34 mouse cellular contexts compared by ENCODE assay signal in the genomic region with DNA sequence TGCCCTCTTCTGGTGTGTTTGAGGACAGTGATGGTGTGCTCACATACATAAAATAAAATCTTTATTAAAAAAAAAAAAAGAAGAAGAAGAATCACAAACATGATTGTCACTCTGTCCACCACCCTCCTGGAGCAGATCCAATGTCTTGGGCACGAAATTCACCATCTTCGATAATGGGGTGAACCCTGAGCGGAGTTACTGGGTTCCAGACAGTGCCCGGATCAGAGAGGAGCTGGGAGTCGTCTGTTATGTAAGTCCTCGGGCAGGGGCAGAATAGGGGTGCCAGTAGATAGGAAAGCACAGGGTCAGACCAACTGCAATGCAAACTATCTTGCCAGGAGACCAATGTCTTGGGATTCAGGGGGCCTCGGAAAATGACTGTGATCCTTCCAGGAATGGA. TPM values are rescaled to one million over a fixed set of nuclear protein-coding genes. Genes with fewer than 3 reads are reported as not detected.
A peak's percentile ranks its signal among the peaks of the same experiment; 100 is the strongest.
DNase-seq lines count a peak whose midpoint lies in the region; ATAC-seq and TF ChIP-seq lines count a peak whose summit lies in the region.
"Had no signal": no experiment of that assay in that cellular context is flagged by ENCODE, and none has a peak within 500 bp of the region (broad histone marks: within the 10 kb centered on the region; RNA-seq: fewer than 3 reads in every experiment).

No protein-coding gene starts in this region.

- intact Hi-C loops in heart, adult 2 months (cut with DNase I), result no loop called here

- TF ChIP-seq EP300 in heart, adult 2 months (IDR thresholded peaks at IDR 0.05; ENCODE audit: insufficient read depth, low read depth, low read length), result no peak

- peaks cover 7% of the 10 kb centered on the region; the same call in 1 of the 2 replicates for H3K36me3 ChIP-seq in embryonic facial prominence, embryonic 15.5 days
- H3K36me3 ChIP-seq in embryonic facial prominence, embryonic 10.5 days (replicated peaks), result peaks cover 22% of the 10 kb centered on the region
- H3K36me3 ChIP-seq in heart, adult 2 months (ENCODE audit: control insufficient read depth, insufficient read depth, low read length), result peaks cover 9% of the 10 kb centered on the region
- peaks cover 40% of the 10 kb centered on the region for H3K36me3 ChIP-seq in liver, embryonic 13.5 days
- H3K36me3 ChIP-seq in liver, embryonic 15.5 days (replicated peaks), result peaks cover 45% of the 10 kb centered on the region
- H3K36me3 ChIP-seq: midbrain, embryonic 12.5 days; neural tube, embryonic 12.5 days had no signal

- no peaks in the 10 kb centered on the region for H3K79me2 ChIP-seq in heart, adult 2 months (replicated peaks; ENCODE audit: control insufficient read depth, insufficient read depth, low read length)

- no peak overlapping the region for H3K4me2 ChIP-seq in embryonic facial prominence, embryonic 15.5 days (replicated peaks)
- H3K4me2 ChIP-seq in liver, embryonic 13.5 days, result peak overlapping the region; percentile 80
- H3K4me2 ChIP-seq in liver, embryonic 15.5 days, result peak overlapping the region; percentile 77

- no peak overlapping the region for H3K9ac ChIP-seq in embryonic facial prominence, embryonic 15.5 days
- H3K9ac ChIP-seq in heart, adult 2 months (ENCODE audit: low read depth, low read length), result no peak overlapping the region
- 0 out of 2 replicates have a peak overlapping the region, but pooled peaks have one; percentile 2 for H3K9ac ChIP-seq in liver, embryonic 13.5 days
- no peak overlapping the region for H3K9ac ChIP-seq in liver, embryonic 15.5 days
- H3K9ac ChIP-seq: embryonic facial prominence, embryonic 12.5 days; forebrain, embryonic 12.5 days; limb, embryonic 15.5 days; midbrain, embryonic 12.5 days; neural tube, embryonic 12.5 days had no signal

- 0 out of 2 replicates have a peak overlapping the region, but pooled peaks have one; percentile 92 for H3K27ac ChIP-seq in embryonic facial prominence, embryonic 15.5 days (replicated peaks)
- H3K27ac ChIP-seq in embryonic facial prominence, embryonic 10.5 days (replicated peaks), result no peak overlapping the region
- H3K27ac ChIP-seq in heart, adult 2 months, result no peak overlapping the region
- H3K27ac ChIP-seq in liver, embryonic 13.5 days, result peak overlapping the region; percentile 99; the same call in 1 of the 2 replicates
- H3K27ac ChIP-seq in liver, embryonic 15.5 days (replicated peaks), result peak overlapping the region; percentile 100; the same call in 1 of the 2 replicates
- H3K27ac ChIP-seq: forebrain, embryonic 12.5 days; midbrain, embryonic 12.5 days; neural tube, embryonic 12.5 days had no signal

- no peaks in the 10 kb centered on the region for H3K27me3 ChIP-seq in embryonic facial prominence, embryonic 15.5 days
- H3K27me3 ChIP-seq in embryonic facial prominence, embryonic 10.5 days (replicated peaks; ENCODE audit: low read depth, poor library complexity, severe bottlenecking), result no peaks in the 10 kb centered on the region
- H3K27me3 ChIP-seq in heart, adult 2 months (ENCODE audit: control insufficient read depth, insufficient read depth, low read length), result no peaks in the 10 kb centered on the region
- H3K27me3 ChIP-seq in liver, embryonic 13.5 days, result no peaks in the 10 kb centered on the region
- H3K27me3 ChIP-seq in liver, embryonic 15.5 days, result no peaks in the 10 kb centered on the region
- H3K27me3 ChIP-seq: embryonic facial prominence, embryonic 12.5 days; forebrain, embryonic 12.5 days; limb, embryonic 15.5 days; megakaryocyte, embryonic 14.5 days; midbrain, embryonic 12.5 days; neural tube, embryonic 12.5 days had no signal

- 0 out of 2 replicates have a peak, but pooled peaks have one; percentile 3 for TF ChIP-seq CTCF in heart, adult 2 months (IDR thresholded peaks at IDR 0.05)

- 92% methylated on average over 7 of the region's 7 CpGs for WGBS in embryonic facial prominence, embryonic 15.5 days
- WGBS in embryonic facial prominence, embryonic 10.5 days, result 93% methylated on average over 7 of the region's 7 CpGs
- 94% methylated on average over 7 of the region's 7 CpGs for WGBS in heart, adult 2 months
- WGBS in liver, embryonic 13.5 days (ENCODE audit: insufficient replicate concordance), result 88% methylated on average over 7 of the region's 7 CpGs
- WGBS in liver, embryonic 15.5 days (ENCODE audit: insufficient replicate concordance), result 85% methylated on average over 7 of the region's 7 CpGs

- H3K4me1 ChIP-seq in embryonic facial prominence, embryonic 15.5 days, result peaks cover 37% of the 10 kb centered on the region
- peaks cover 40% of the 10 kb centered on the region for H3K4me1 ChIP-seq in embryonic facial prominence, embryonic 10.5 days
- peaks cover 13% of the 10 kb centered on the region for H3K4me1 ChIP-seq in heart, adult 2 months (ENCODE audit: control insufficient read depth, insufficient read depth, low read length)
- peaks cover 73% of the 10 kb centered on the region for H3K4me1 ChIP-seq in liver, embryonic 13.5 days (replicated peaks)
- H3K4me1 ChIP-seq in liver, embryonic 15.5 days (replicated peaks), result peaks cover 68% of the 10 kb centered on the region

- H3K4me3 ChIP-seq in embryonic facial prominence, embryonic 15.5 days (replicated peaks), result no peak overlapping the region
- no peak overlapping the region for H3K4me3 ChIP-seq in embryonic facial prominence, embryonic 10.5 days
- H3K4me3 ChIP-seq in heart, adult 2 months, result no peak overlapping the region
- H3K4me3 ChIP-seq in liver, embryonic 13.5 days (replicated peaks), result 0 out of 2 replicates have a peak overlapping the region, but pooled peaks have one; percentile 99
- 0 out of 2 replicates have a peak overlapping the region, but pooled peaks have one; percentile 88 for H3K4me3 ChIP-seq in liver, embryonic 15.5 days (replicated peaks)
- H3K4me3 ChIP-seq: myocyte; neural tube, embryonic 12.5 days had no signal

- no peaks in the 10 kb centered on the region for H3K9me3 ChIP-seq in embryonic facial prominence, embryonic 15.5 days (replicated peaks)
- no peaks in the 10 kb centered on the region for H3K9me3 ChIP-seq in embryonic facial prominence, embryonic 10.5 days
- no peaks in the 10 kb centered on the region for H3K9me3 ChIP-seq in liver, embryonic 13.5 days (replicated peaks)
- H3K9me3 ChIP-seq in liver, embryonic 15.5 days (replicated peaks), result no peaks in the 10 kb centered on the region
- H3K9me3 ChIP-seq: embryonic facial prominence, embryonic 12.5 days; forebrain, embryonic 12.5 days; limb, embryonic 10.5 days; limb, embryonic 15.5 days; megakaryocyte, embryonic 14.5 days; midbrain, embryonic 12.5 days; neural tube, embryonic 12.5 days had no signal

- ATAC-seq in embryonic facial prominence, embryonic 15.5 days (ENCODE audit: insufficient number of reproducible peaks, low FRiP score, low TSS enrichment, low read depth), result no peak
- no peak for ATAC-seq in liver, embryonic 13.5 days (ENCODE audit: low read depth)
- no peak for ATAC-seq in liver, embryonic 15.5 days (ENCODE audit: insufficient read depth)
- ATAC-seq: intestine, postnatal 0 days had no signal

- no peak for DNase-seq in embryonic facial prominence, embryonic 10.5 days (ENCODE audit: low spot score)
- DNase-seq in heart, adult 2 months, result no peak
- DNase-seq in heart, adult 18-20 months, result no peak
- DNase-seq in liver, embryonic 13.5 days, result no peak
- DNase-seq in liver, result no peak
- DNase-seq in frontal cortex, adult 2 months (ENCODE audit: extremely low spot score in 1 of 2, low spot score in 1 of 2), result no peak
- DNase-seq: adrenal gland, postnatal 25 days; cerebellum, adult 2 months; cerebellum, postnatal 36 days; gastrocnemius, postnatal 36 days; heart, postnatal 10 days; kidney, adult 9 months; lung, postnatal 4 days; right cerebral cortex, adult 18-20 months; spleen, adult 18-20 months; thymus, adult 2 months; thymus, postnatal 36 days had no signal

- TF ChIP-seq POLR2A in heart, adult 2 months (IDR thresholded peaks at IDR 0.05; ENCODE audit: insufficient read depth, low read depth, low read length), result no peak

RNA-seq across cellular contexts. Expression of gene Ppp1r15a, which starts 5.5 kb away (rescaled TPM):
- polyA plus RNA-seq in embryonic facial prominence, embryonic 15.5 days (2015; fragmentation: Nextera tagmentation; extraction: Ambion mirVana), result 27.5 and 29.6 TPM in 2 replicates
- 18.6 and 21.6 TPM in 2 replicates for polyA plus RNA-seq in embryonic facial prominence, embryonic 10.5 days (2016; fragmentation: Nextera tagmentation; extraction: Ambion mirVana)
- total RNA-seq in heart, adult 2 months (2021), result 10 to 100 TPM; 27.3 to 29.6 TPM
- polyA plus RNA-seq in heart, adult 2 months (2012; rRNA removed), result 20.9 and 36.0 TPM in 2 replicates
- total RNA-seq in heart, adult 18-20 months (2021), result 10 to 100 TPM; 31.6 to 33.7 TPM
- polyA plus RNA-seq in liver, embryonic 13.5 days (2015; fragmentation: Nextera tagmentation; extraction: Ambion mirVana), result 180 and 197 TPM in 2 replicates
- 280 and 325 TPM in 2 replicates for polyA plus RNA-seq in liver, embryonic 15.5 days (2015; fragmentation: Nextera tagmentation; extraction: Ambion mirVana)
- polyA plus RNA-seq in frontal cortex, adult 2 months (2012; rRNA removed), result 19.9 and 20.3 TPM in 2 replicates

RNA-seq across cellular contexts. Expression of gene Plekha4, which starts 5.5 kb away (rescaled TPM):
- 7.5 and 7.6 TPM in 2 replicates for polyA plus RNA-seq in embryonic facial prominence, embryonic 15.5 days (2015; fragmentation: Nextera tagmentation; extraction: Ambion mirVana)
- 1.9 and 2.3 TPM in 2 replicates for polyA plus RNA-seq in embryonic facial prominence, embryonic 10.5 days (2016; fragmentation: Nextera tagmentation; extraction: Ambion mirVana)
- 1 to 10 TPM; 2.9 to 3.2 TPM for total RNA-seq in heart, adult 2 months (2021)
- 6.7 and 7.2 TPM in 2 replicates for polyA plus RNA-seq in heart, adult 2 months (2012; rRNA removed)
- total RNA-seq in heart, adult 18-20 months (2021), result 1 to 10 TPM; 2.0 to 2.5 TPM
- 0.43 and 0.52 TPM in 2 replicates for polyA plus RNA-seq in liver, embryonic 13.5 days (2015; fragmentation: Nextera tagmentation; extraction: Ambion mirVana)
- 0.66 and 0.75 TPM in 2 replicates for polyA plus RNA-seq in liver, embryonic 15.5 days (2015; fragmentation: Nextera tagmentation; extraction: Ambion mirVana)
- 5.4 and 8.5 TPM in 2 replicates for polyA plus RNA-seq in frontal cortex, adult 2 months (2012; rRNA removed)

RNA-seq across cellular contexts. Expression of gene Nucb1, which starts 10.4 kb away (rescaled TPM):
- polyA plus RNA-seq in embryonic facial prominence, embryonic 15.5 days (2015; fragmentation: Nextera tagmentation; extraction: Ambion mirVana), result 258 and 262 TPM in 2 replicates
- 115 and 123 TPM in 2 replicates for polyA plus RNA-seq in embryonic facial prominence, embryonic 10.5 days (2016; fragmentation: Nextera tagmentation; extraction: Ambion mirVana)
- total RNA-seq in heart, adult 2 months (2021), result 100 to 1,000 TPM; 132 to 152 TPM
- polyA plus RNA-seq in heart, adult 2 months (2012; rRNA removed), result 158 and 177 TPM in 2 replicates
- total RNA-seq in heart, adult 18-20 months (2021), result 100 to 1,000 TPM; 129 to 143 TPM
- polyA plus RNA-seq in liver, embryonic 13.5 days (2015; fragmentation: Nextera tagmentation; extraction: Ambion mirVana), result 110 and 127 TPM in 2 replicates
- 118 and 131 TPM in 2 replicates for polyA plus RNA-seq in liver, embryonic 15.5 days (2015; fragmentation: Nextera tagmentation; extraction: Ambion mirVana)
- polyA plus RNA-seq in frontal cortex, adult 2 months (2012; rRNA removed), result 88.5 and 103 TPM in 2 replicates

RNA-seq across cellular contexts. Expression of gene Dhdh, which starts 32.0 kb away (rescaled TPM):
- 4.4 and 5.1 TPM in 2 replicates for polyA plus RNA-seq in embryonic facial prominence, embryonic 15.5 days (2015; fragmentation: Nextera tagmentation; extraction: Ambion mirVana)
- 5.7 and 7.4 TPM in 2 replicates for polyA plus RNA-seq in embryonic facial prominence, embryonic 10.5 days (2016; fragmentation: Nextera tagmentation; extraction: Ambion mirVana)
- total RNA-seq in heart, adult 2 months (2021), result 1 to 10 TPM; 8.2 to 8.9 TPM
- polyA plus RNA-seq in heart, adult 2 months (2012; rRNA removed), result 6.4 and 10.1 TPM in 2 replicates
- total RNA-seq in heart, adult 18-20 months (2021), result 10 to 100 TPM in 1 of 2 experiments, 1 to 10 TPM in 1; 7.9 to 13.1 TPM
- 2.0 and 2.2 TPM in 2 replicates for polyA plus RNA-seq in liver, embryonic 13.5 days (2015; fragmentation: Nextera tagmentation; extraction: Ambion mirVana)
- 2.4 and 2.5 TPM in 2 replicates for polyA plus RNA-seq in liver, embryonic 15.5 days (2015; fragmentation: Nextera tagmentation; extraction: Ambion mirVana)
- polyA plus RNA-seq in frontal cortex, adult 2 months (2012; rRNA removed), result 8.0 and 8.8 TPM in 2 replicates

RNA-seq across cellular contexts. Expression of gene Gm45808, which starts 34.0 kb away (rescaled TPM):
- polyA plus RNA-seq in embryonic facial prominence, embryonic 15.5 days (2015; fragmentation: Nextera tagmentation; extraction: Ambion mirVana), result not detected in 2 replicates
- polyA plus RNA-seq in embryonic facial prominence, embryonic 10.5 days (2016; fragmentation: Nextera tagmentation; extraction: Ambion mirVana), result not detected in 2 replicates
- 1 to 10 TPM; 4.8 to 8.1 TPM for total RNA-seq in heart, adult 2 months (2021)
- 1.6 and 2.5 TPM in 2 replicates for polyA plus RNA-seq in heart, adult 2 months (2012; rRNA removed)
- 10 to 100 TPM in 1 of 2 experiments, 1 to 10 TPM in 1; 8.7 to 12.3 TPM for total RNA-seq in heart, adult 18-20 months (2021)
- polyA plus RNA-seq in liver, embryonic 13.5 days (2015; fragmentation: Nextera tagmentation; extraction: Ambion mirVana), result not detected in 2 replicates
- not detected in 2 replicates for polyA plus RNA-seq in liver, embryonic 15.5 days (2015; fragmentation: Nextera tagmentation; extraction: Ambion mirVana)
- 0.23 TPM in 1 of 2 replicates, not detected in the other for polyA plus RNA-seq in frontal cortex, adult 2 months (2012; rRNA removed)
- total RNA-seq: hematopoietic stem cell, adult 5-6 weeks had no signal
- polyA plus RNA-seq: cerebellum, adult 2 months; embryonic facial prominence, embryonic 12.5 days; forebrain, embryonic 12.5 days; heart, embryonic 11.5 days; hindbrain, embryonic 14.5 days; intestine, postnatal 0 days; limb, embryonic 10.5 days; limb, embryonic 15.5 days; lung, embryonic 16.5 days; midbrain, embryonic 12.5 days; midbrain, postnatal 0 days; myocyte; neural tube, embryonic 12.5 days; stomach, embryonic 16.5 days; thymus, adult 2 months had no signal

Comparison
In these comparisons a context has a peak if more than half of its experiments do, and no peak if none do; other contexts are left out.
1. H3K27ac ChIP-seq: peak in embryonic facial prominence, embryonic 15.5 days (single experiment), liver, embryonic 13.5 days (single experiment) and liver, embryonic 15.5 days (single experiment); none in embryonic facial prominence, embryonic 10.5 days (single experiment) and heart, adult 2 months (single experiment).
2. H3K4me3 ChIP-seq: peak in liver, embryonic 13.5 days (single experiment) and liver, embryonic 15.5 days (single experiment); none in embryonic facial prominence, embryonic 15.5 days (single experiment), embryonic facial prominence, embryonic 10.5 days (single experiment) and heart, adult 2 months (single experiment).